Mouse (Mus musculus) retina, embryonic 14.5 days (tissue): ENCODE results near the gene Gpalpp1.

ENCODE experiments used
- DNase-seq: peaks from one replicate; pipeline ENCODE4 v3.0.0-alpha.2; 2015; ENCODE audit warnings: low spot score

The Gpalpp1 gene

DNA sequence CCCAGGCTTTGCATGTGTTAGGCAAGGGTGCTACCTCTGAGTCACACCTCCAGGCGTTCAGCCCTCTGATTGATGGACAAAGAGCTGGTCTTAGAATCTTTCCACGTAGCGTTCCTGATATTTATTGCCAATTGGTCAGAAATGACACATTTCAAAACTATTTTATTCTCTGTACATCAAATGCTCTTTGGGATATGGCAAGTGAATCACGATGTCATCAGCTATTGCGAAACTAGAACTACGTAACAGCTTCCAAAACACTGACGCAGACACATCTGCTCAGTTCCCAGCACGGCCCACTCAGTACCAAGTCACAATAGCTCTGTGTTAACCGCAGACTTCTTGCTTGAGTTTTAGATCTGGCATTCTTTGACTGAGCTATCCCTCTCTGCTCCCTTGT is 11.0 kb downstream of the Gpalpp1 start:
- no peak for DNase-seq

DNA sequence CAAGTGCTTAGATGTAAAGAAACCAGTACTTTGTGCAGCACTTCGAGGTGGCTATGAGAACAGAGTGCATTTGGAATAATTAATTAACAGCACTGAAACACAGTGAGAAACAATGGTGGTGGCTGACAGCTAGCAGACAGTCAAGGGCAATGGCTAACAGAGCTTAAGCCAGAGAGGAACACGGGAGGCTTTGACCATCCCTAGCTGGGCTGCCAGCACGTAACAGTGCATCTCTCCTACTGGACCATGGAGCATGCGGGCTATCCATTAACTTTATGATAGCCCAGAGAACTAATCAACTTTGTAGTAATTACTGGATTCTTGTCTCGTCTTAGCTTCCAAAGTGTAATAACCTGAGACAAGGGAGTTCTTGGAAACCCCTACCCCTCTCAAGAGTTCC is 12.7 kb downstream of the Gpalpp1 start:
- no peak for DNase-seq

GRCm38 (mm10) chr14:76097244-76097643 is 13.3 kb downstream of the Gpalpp1 start:
- DNase-seq: no peak

DNA sequence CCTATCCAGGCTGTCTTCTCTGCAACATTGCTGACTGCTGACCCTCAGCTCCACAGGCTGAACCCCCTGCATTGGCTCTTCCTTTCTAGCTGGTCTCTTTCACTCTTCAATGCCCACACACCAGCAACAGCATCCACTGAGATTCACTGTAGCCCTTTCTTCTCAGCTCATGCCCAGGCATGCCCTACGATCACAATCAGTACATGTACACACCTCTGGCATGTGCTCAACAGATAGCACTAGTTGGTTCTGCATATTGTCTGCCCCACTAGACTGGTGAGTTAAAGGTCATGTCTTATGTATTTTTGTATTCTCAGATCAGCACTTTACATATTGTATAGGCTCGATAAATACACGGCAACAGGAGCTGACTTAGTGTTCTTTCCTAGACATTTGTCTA is 26.4 kb downstream of the Gpalpp1 start:
- DNase-seq: no peak

DNA sequence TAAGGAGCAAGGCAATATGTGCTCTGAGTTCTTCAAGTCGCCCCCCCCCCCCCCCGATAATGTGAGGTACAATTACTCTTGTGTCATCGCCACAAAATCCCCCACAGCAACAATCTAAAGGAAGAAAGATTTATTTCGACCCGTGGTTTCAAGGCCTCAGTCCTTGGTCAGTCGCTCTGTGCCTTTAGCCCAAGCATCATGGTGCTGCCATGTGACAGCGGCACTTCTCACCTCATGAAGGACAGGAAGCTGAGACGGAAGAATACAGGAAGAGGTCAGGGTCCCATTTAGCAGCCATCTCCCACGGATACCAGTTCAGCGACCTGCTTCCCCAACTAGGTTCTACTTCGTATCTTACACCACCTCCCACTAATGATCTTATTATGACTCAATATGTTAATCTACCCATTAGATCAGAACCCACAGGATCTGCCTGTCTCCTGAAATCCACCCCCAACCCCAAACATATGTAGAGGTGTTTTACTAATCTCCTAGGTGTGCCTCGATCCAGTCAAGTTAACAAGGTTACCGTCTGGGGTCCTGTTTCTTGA is 28.4 kb downstream of the Gpalpp1 start:
- no peak for DNase-seq

DNA sequence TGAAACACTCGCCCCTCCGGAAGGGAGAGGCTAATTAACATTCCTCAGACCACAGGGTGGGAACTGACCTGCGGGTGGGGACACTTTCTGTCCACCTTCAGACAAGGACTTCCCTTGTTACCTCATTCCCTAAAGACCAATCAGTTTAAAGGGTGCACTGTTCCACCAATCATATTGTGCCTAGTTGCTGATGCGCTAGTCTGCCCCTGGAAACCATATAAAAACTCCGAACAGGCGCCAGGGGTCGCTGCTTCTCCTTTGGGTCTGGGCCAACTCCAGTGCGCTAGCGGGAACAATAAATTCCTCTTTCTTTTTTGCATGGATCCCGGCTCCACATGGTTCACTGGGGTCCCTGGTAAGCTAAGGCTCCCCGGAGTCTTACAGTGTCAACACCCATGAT is 29.1 kb downstream of the Gpalpp1 start:
- no peak for DNase-seq

- peak; percentile 84 for DNase-seq
Observed at GRCm38 (mm10) chr14:76077088-76077491, 33.5 kb downstream of the Gpalpp1 start.

- peak; percentile 19 for DNase-seq
Observed at GRCm38 (mm10) chr14:76076602-76077001, 34.0 kb downstream of the Gpalpp1 start.

- peak; percentile 20 for DNase-seq
Observed at GRCm38 (mm10) chr14:76075721-76076120, 34.8 kb downstream of the Gpalpp1 start.

DNA sequence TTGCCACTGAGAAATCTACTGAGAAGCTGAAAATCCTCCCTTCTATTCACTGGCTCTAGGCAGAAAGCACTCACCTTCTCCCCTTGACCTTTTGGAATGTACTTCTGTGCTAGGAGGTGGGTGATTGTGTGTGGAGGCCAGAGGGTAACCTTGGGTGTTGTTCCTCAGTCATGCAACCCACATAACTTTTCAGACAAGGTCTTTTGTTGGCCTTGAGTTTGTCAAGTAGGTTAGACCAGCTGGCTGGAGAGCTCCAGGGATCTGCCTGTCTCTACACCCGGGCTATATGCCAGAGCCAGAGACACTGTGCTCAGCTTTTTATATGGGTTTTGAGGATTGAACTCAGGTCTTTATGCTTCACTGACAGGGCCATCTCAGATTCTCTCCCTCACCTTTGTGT is 36.4 kb downstream of the Gpalpp1 start:
- DNase-seq: no peak

- no peak for DNase-seq
Observed at GRCm38 (mm10) chr14:76072626-76073025, 37.9 kb downstream of the Gpalpp1 start.

GRCm38 (mm10) chr14:76069296-76069695 is 41.3 kb downstream of the Gpalpp1 start:
- no peak for DNase-seq

DNA sequence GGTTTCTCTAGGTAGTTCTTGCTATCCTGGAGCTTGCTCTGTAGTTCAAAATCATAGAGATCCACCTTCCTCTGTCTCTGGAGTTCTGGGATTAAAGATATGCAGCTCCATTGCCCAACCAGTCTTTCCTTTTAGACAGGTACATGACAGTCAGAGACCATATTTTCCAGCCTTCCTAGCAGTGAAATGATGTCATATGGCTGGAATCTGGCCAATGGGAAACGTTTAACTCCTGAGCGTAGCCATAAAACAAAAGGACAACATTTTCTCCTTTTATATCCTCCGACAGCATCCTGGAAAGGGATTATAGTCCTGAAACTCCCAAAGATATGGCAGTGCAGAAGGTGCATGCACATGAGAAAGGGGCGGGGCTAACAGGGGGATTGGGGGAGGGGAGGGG is 42.3 kb downstream of the Gpalpp1 start:
- DNase-seq: no peak

DNA sequence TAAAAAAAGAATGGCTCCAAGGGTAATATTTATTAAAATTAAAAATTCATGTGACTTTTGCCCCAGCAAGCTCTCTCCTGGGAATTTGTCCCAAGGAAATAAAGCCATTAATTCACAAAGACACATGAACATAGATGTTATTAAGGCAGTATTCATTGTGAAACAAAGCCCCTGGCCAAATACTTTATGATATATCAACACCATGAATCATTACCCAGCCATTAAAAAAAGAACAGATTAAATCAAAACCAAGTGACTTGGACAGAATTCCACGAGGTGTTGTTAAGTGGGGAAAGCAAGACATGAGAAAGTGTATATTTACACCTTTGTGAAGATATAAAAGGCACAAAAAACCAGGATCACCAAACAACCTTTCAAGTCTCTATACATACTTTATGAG is 43.3 kb downstream of the Gpalpp1 start:
- DNase-seq: no peak

DNA sequence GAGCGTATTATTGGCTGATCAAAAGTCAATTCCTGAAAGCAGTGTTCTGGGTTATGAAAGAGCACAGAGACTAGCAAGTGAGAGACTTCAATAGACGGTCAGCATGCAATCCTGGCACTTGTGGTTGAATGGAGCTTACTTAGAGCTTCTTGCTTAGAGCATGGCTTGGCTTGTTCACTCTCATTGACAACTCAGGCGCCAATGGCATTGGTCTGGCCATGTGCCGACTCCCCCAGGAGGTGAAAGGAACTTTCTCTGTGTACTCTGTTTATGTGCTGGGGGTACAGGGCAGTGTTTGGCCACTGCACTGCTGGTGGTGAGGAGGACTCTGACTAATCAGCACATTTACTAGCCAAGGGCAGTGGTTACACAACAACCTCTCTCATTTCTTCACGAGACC is 51.1 kb downstream of the Gpalpp1 start:
- no peak for DNase-seq

- no peak for DNase-seq
Observed at GRCm38 (mm10) chr14:76053726-76054125, 56.8 kb downstream of the Gpalpp1 start.

DNA sequence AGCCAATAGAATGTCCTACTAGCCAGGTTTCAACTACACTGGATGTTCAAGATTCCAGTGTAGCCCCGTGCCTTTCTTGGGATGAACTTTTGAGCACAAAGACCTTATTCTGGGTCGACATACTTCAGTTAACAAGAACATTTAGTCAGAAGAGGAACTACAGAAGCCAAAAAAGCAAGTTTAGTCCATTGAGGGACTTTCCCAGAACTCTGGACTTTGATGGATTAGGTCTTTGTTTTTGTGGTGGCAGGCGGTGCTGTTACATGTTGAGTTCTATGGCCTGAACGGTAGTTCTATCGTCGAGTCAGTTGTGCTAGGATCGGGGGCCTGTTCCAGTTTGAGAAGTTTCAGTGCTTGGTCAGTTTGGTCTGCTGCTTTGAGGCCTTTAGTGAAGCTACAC is 58.6 kb downstream of the Gpalpp1 start:
- no peak for DNase-seq

DNA sequence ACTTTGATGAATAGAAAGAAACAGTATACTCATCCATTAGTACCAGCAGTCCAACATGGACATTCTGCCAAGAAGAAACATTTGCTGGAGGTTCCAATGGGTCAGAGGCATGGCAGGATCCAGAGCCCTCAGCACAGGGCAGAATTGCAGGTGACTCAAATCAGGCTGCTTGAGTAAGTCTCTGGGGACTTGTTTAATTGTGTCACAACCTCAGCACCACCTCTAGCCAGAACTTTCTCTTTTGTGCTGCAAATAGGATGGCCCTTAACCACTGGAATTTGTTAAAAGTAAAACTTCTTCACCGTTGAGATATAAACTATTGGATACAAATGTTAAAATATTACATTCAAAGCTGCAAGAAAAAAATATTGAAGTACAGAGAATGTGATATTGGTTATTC is 64.8 kb downstream of the Gpalpp1 start:
- DNase-seq: no peak

DNA sequence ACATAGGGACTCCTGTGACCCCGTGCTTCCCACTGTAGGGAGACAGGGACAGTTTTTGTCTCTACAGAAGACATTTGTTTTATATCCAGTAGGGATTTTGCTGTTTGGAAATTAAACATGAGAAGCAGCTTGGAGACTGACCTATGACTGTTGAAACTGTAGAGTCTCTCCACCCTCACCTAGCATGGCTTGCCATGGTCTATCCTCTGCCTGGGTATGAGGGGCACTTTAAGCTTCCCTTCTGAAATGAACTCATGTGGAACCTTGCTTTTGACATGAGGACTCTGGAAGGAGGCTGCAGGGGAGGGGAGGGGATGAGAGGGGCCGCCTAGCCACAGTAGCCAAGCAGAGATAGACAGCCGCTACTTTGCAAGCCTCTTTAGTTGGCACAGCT is 66.4 kb downstream of the Gpalpp1 start:
- peak; percentile 36 for DNase-seq

DNA sequence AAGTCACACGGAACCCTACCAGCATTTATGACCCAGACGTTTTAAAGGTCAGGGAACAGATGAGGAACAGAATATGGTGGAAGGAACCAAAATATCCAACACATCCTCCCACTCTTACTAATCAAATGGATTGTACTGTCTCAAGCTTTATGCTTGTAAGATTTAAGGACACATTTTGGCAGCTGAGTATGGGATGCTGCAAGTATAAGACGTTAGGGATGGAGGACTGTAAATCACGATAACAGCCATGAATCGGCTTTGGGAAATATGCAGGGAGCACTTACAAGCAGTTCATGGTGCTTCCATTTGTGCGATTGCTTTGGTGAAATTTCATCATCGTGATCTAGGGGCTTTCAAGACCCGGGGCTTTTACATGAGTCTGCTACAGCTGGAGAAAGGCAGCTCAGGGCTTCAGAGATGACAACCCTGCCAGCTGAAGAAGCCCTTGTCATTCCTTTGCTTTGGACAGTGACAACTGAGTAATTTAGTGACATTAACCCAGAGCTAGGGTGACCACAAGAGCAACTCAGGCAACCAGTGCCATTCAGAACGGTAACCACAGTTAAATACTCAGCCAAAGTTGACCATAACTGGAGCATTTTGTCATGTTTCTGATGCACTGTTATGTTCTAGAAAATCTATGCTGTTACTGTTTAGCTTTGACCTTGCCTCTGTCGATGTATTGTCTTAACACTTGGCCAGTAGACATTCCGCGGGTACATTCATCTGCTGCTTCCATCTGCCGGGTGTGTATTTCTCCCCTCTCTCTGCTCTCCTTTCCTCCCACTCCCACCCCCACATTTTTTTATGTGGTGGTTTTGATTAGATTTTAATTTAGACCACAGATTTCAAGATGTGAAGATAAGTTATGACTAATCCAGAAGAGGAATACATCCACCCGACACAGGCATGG is 67.1 kb downstream of the Gpalpp1 start:
- no peak for DNase-seq
